Mouse (Mus musculus): ENCODE data around the gene Parp1. TPM values are rescaled to one million over a fixed set of nuclear protein-coding genes. Genes with fewer than 3 reads are reported as not detected.
"Not testable (repeated sequence)": the region's sequence is repeated elsewhere in the genome, so short reads cannot be mapped to it uniquely, and the experiment has no call there.

The Parp1 gene
- total RNA-seq, 2 experiments from 2014 or later, result 87.3 to 88.3 TPM

DNA sequence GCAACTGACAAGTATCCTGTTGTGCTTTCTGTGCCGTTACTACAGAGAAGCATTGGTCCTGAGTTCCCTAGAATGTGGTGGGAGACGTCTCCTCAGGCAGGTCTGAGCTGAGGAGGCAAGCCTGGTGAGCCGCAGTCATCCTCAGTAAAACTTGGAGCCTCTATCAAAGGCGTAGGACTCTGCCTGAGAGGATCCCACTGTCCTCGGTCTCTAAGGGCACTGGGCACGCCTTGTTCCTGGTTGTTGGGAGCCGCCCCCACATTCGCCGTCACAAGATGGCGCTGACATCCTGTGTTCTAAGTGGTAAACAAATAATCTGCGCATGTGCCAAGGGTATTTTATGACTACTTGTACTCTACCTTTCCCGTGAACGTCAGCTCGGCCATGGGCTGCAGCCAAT lies 43.1 kb downstream of the Parp1 start:
- DNase-seq (ENCODE audit: low spot score in 2 of 2); intact Hi-C loops (cut with DNase I): not testable (repeated sequence)

- intact Hi-C loops (cut with DNase I), result no loop called here
- no peak for DNase-seq (ENCODE audit: low spot score in 2 of 2)
Measured at GRCm38 (mm10) chr1:180616762-180617161, 48.0 kb downstream of the Parp1 start.

GRCm38 (mm10) chr1:180622389-180622788 lies 53.7 kb downstream of the Parp1 start:
- intact Hi-C loops (cut with DNase I), result no loop called here
- DNase-seq (ENCODE audit: low spot score in 2 of 2), result no peak

DNA sequence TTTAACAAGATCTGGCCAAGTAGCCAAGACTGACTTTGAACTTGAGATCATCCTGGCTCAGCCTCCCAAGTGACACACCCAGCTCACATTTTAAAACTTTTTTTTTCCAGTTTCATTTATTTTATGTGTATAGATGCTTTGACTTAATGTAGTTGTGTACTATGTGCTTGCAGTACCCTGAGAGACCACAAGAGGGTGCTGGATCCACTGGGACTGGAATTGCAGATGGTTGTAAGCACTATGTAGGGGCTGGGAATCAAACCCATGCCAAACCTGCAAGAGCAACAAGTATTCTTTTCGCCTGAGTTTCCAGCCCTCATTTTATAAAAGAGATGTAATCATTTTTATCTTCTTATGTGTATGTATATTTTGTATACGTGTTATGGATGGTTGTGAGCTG lies 55.2 kb downstream of the Parp1 start:
- intact Hi-C loops (cut with DNase I), result no loop called here
- DNase-seq (ENCODE audit: low spot score in 2 of 2), result no peak

GRCm38 (mm10) chr1:180626141-180626540 lies 57.4 kb downstream of the Parp1 start:
- intact Hi-C loops (cut with DNase I), result no loop called here
- DNase-seq (ENCODE audit: low spot score in 2 of 2), result no peak

- DNase-seq (ENCODE audit: low spot score in 2 of 2); intact Hi-C loops (cut with DNase I): not testable (repeated sequence)
Measured at GRCm38 (mm10) chr1:180637796-180638195, 69.1 kb downstream of the Parp1 start.

DNA sequence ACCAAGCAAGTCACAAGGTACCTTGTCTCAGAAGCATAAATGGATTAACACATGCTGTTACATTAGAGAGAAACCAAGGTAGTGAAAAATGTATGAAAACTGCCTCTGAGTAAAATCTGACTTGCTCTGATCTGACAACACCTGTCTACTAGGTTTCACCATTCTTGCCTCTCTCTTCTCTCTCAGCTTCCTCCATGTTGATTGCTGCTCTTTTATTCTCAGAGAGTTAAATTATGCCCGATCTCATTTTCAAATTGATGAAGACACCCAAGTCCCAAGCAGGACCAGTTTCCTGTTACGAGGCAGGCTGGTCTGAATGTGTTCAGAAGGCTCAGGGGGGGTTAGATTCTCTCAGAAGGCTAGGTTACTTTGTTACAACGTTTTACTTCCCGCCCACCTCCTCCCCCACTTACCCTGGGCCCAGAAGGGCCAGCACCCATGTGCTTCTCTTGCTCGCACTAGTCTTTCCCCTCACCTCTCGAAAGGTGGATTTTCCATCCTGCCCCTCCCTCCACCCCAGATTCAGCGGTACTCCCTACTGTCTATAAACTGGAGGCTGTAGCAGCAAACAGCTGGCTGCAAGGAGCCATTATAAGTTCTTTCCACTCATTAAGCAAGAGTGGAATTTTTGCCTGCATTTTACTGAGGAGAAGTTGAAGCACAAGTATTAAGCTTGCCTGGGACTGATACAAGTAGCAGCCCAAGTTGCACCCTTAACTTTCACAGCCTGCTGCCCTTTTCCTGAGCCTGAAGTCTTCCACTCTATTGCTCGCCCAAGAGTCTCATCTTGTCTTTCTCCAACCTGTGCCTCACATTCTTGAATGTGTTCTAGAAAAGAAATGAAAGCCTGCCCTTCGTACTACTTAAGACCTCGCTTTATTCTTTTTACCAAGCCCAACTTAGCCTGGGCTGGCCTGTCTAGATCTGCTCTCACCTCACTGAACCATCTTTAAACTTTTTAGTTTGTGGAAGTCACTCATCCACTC lies 71.0 kb downstream of the Parp1 start:
- intact Hi-C loops (cut with DNase I), result loop anchor here (5.0 kb wide), 1 partner anchor 67 kb away; no protein-coding TSS in a partner anchor
- DNase-seq (ENCODE audit: low spot score in 2 of 2), result no peak

DNA sequence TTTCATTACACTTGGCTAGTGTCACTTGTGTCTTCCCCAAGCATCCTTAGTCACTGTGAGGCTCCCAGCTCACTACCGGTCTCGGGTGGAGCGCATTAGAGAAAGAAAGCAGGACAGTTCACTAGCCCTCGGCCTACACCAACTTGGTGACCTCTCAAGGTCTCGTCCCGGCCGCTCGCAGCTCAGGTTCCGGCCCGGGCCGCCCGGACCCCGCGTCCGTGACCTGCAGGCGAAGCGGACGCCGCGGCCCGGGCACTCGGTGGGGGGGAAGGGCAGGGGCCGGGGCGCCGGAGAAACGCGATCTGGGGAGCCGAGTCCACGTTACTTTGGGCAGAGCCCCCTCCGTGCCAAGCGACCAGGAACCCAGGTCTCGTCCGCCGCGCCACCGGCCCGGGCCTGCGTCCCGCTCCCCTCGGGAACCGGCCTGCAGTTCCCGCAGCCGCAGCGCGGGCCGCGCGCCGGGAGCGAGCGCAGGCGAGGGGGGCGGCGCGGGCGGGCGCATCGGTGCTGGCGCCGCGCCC lies 71.9 kb downstream of the Parp1 start:
- peak in 1 of 2 experiments; percentile 47 for DNase-seq (ENCODE audit: low spot score in 2 of 2)
- intact Hi-C loops (cut with DNase I), result loop anchor here (5.0 kb wide), 1 partner anchor 68 kb away; no protein-coding TSS in a partner anchor

DNA sequence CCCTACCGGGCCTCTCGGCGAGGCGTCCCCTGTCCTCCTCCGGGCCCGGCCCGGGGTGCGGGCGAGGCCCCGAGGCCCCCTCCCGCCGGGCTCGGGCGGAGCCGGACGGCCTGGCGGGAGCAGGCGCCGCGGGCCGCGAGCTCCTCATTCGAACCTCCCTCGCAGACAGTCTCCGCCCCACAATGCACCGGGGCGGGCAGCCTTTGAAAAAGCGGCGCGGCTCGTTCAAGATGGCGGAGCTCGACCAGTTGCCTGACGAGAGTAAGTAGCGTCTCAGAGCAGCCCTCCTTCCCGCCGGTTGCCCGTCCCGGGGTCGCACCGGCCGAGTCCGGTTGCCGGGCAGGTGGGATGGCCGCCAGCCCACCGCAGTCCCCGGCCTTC lies 72.4 kb downstream of the Parp1 start, which contains the start of gene Lin9:
Lin9 (plus strand) TSS at position 14 of the 381 bp plus-strand sequence.
- intact Hi-C loops (cut with DNase I), result loop anchor here (5.0 kb wide), 1 partner anchor 69 kb away; no protein-coding TSS in a partner anchor
- DNase-seq (ENCODE audit: low spot score in 2 of 2), result peak; percentile 91 to 93

GRCm38 (mm10) chr1:180641518-180642227 lies 72.9 kb downstream of the Parp1 start:
- no peak for DNase-seq (ENCODE audit: low spot score in 2 of 2)
- intact Hi-C loops (cut with DNase I), result loop anchor here (5.0 kb wide), 1 partner anchor 69 kb away; no protein-coding TSS in a partner anchor

- DNase-seq (ENCODE audit: low spot score in 2 of 2), result no peak
- intact Hi-C loops (cut with DNase I), result loop anchor here (5.0 kb wide), 1 partner anchor 70 kb away; no protein-coding TSS in a partner anchor
Measured at GRCm38 (mm10) chr1:180642228-180642564, 73.5 kb downstream of the Parp1 start.

Small RNAs within 50 kb of the gene (microRNA-seq; reads per million reads assigned to microRNA genes)
- gene Mir6904, result not detected

Other genes starting within 250 kb of the Parp1 start
- 10 to 100 TPM; 13.4 to 19.0 TPM for gene Itpkb, start 238.4 kb upstream of the Parp1 start, total RNA-seq (2021)
- gene Stum, start 85.4 kb upstream of the Parp1 start, total RNA-seq (2021), result 100 to 1,000 TPM; 150 to 173 TPM
- 1 to 10 TPM; 4.2 to 4.5 TPM for gene Lin9, start 72.2 kb downstream of the Parp1 start, total RNA-seq (2021)
- gene Mixl1, start 128.1 kb downstream of the Parp1 start, total RNA-seq (2021), result not detected
- 10 to 100 TPM; 30.1 to 35.1 TPM for gene Acbd3, start 157.1 kb downstream of the Parp1 start, total RNA-seq (2021)
- gene H3f3a, start 245.0 kb downstream of the Parp1 start, total RNA-seq (2021), result 100 to 1,000 TPM; 274 to 285 TPM